Mouse (Mus musculus) limb, embryonic 12.5 days (tissue): ENCODE results near the gene Rnf149. TPM values are rescaled to one million over a fixed set of nuclear protein-coding genes. Genes with fewer than 3 reads are reported as not detected.

ENCODE experiments used
- ATAC-seq: fragments of 200-750 bp; cut with Nextera tagmentation; 2 replicates; pipeline ENCODE4 v1.8.0; 2017; ENCODE audit warnings: low read depth, moderate TSS enrichment; ENCODE audit not compliant: insufficient number of reproducible peaks, insufficient read depth, low FRiP score, low TSS enrichment
- H3K27ac ChIP-seq: fragments of 300-500 bp; sonication (generic); 2 replicates; pipeline ENCODE4 v1.5.1; 2016; ENCODE audit warnings: mild to moderate bottlenecking, moderate library complexity
- H3K27me3 ChIP-seq: fragments of 300-500 bp; sonication (generic); 2 replicates; pipeline ENCODE4 v1.6.1; 2016; ENCODE audit warnings: mild to moderate bottlenecking, moderate library complexity
- H3K36me3 ChIP-seq: fragments of 300-500 bp; sonication (generic); 2 replicates; pipeline ENCODE4 v1.6.1; 2016; ENCODE audit warnings: mild to moderate bottlenecking, moderate library complexity
- H3K4me1 ChIP-seq: fragments of 300-500 bp; sonication (generic); replicated peaks from 2 replicates; pipeline ENCODE4 v1.6.1; 2016
- H3K4me2 ChIP-seq: fragments of 300-500 bp; sonication (generic); 2 replicates; pipeline ENCODE4 v1.6.1; 2016; ENCODE audit warnings: mild to moderate bottlenecking, moderate library complexity
- H3K4me3 ChIP-seq: fragments of 300-500 bp; sonication (generic); replicated peaks from 2 replicates; pipeline ENCODE4 v1.5.1; 2016; ENCODE audit warnings: mild to moderate bottlenecking
- H3K9ac ChIP-seq: fragments of 300-500 bp; sonication (generic); replicated peaks from 2 replicates; pipeline ENCODE4 v1.6.1; 2016; ENCODE audit warnings: mild to moderate bottlenecking, moderate library complexity
- H3K9me3 ChIP-seq: fragments of 300-500 bp; sonication (generic); 2 replicates; pipeline ENCODE4 v1.6.1; 2016; ENCODE audit warnings: mild to moderate bottlenecking, moderate library complexity
- WGBS: fragments of 180-500 bp; shearing (Covaris S2); methylation state at CpG from one replicate; pipeline ENCODE4 v1.1.7; 2016; 5-methylcytosine and 5-hydroxymethylcytosine counted together
- polyA plus RNA-seq: library from polyadenylated mRNA; unstranded; fragments of >200 nt; fragmentation: Nextera tagmentation; extraction: Ambion mirVana; gene quantifications from 2 replicates; pipeline ENCODE4 v1.2.1, GENCODE M21; 2016

The Rnf149 gene
- polyA plus RNA-seq, 1 experiment from 2014 or later = 36.4 TPM

DNA sequence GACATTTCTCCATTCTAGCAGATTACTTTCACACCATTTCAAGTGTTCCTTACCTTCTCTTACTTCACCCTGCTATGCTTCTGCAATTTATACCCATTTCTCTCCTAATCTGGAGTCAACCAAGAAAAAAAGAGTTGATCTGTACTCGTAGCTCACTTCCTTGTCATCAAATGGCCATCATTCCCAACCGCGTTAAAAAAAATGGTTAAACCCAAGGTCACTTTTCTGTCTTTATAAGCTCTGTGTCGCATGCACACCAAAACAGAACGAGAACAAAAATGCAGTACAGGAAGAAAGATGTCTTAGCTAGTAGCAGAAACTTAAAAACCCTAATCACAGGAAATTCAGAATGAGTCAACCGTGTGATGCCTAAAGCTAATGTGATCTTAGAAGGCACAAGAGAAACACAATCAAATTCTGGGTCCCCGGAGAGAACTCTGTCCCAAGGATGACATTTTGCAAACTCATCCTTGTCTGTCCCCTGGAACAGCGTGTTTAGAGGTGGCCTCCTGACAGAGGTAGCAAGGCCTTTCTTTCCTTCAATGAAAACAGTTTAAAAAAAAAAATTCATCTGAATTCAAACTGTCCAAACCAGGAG lies 1.3 kb downstream of the Rnf149 start:
- H3K36me3 ChIP-seq = no peaks in the 10 kb centered on the region
- peak overlapping the region; percentile 99 for H3K27ac ChIP-seq
- WGBS = 15% methylated on average over 8 of the region's 8 CpGs
- H3K9me3 ChIP-seq = no peaks in the 10 kb centered on the region
- H3K4me3 ChIP-seq = peak overlapping the region; percentile 92
- ATAC-seq = no peak
- peaks cover 31% of the 10 kb centered on the region for H3K4me1 ChIP-seq
- H3K9ac ChIP-seq = peak overlapping the region; percentile 95
- peak overlapping the region; percentile 79 for H3K4me2 ChIP-seq
- H3K27me3 ChIP-seq = no peaks in the 10 kb centered on the region

DNA sequence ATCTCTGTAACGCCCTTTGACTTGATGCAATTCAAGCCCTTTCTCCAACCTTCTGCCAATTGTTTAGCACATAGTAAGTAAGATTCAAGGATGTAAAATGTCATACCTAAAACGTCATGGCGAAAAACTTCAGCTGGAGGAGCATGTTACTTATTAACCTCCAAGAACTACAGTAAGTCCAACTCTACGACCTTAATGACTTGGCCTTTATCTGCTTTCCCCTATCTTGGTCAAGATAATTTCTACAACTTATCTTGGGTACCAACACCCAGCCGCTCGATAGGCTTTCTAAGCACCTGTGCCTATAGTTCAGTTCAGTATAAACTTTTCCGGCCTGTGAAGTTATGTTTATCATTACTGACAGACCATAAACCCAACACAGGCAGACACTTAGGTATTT lies 3.3 kb downstream of the Rnf149 start:
- H3K4me1 ChIP-seq = peaks cover 31% of the 10 kb centered on the region
- H3K27me3 ChIP-seq = no peaks in the 10 kb centered on the region
- ATAC-seq = no peak
- WGBS = 87% methylated on average over 7 of the region's 7 CpGs
- H3K9ac ChIP-seq = no peak overlapping the region
- no peak overlapping the region for H3K4me2 ChIP-seq
- no peaks in the 10 kb centered on the region; the same call in 1 of the 2 replicates for H3K36me3 ChIP-seq
- H3K9me3 ChIP-seq = no peaks in the 10 kb centered on the region
- H3K4me3 ChIP-seq = no peak overlapping the region
- no peak overlapping the region for H3K27ac ChIP-seq

DNA sequence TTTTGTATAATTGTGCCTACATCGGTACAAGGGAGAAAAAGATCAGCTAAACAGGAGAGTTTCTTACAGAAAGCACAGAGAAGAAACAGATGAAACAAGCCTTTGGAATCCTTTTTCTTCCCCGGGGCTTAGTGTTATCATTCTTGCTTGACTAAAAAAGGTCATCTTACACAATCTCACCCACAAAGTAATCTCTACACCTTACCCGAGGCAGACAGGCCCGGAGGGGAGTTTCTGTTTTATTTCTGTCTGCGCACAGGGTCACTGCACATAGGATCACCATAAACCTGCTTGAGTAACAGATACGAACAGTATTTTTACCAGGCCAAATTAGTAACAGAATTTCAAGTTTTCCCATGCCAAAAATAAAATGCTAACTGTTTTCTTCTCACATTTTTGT lies 5.6 kb downstream of the Rnf149 start:
- 69% methylated on average over 6 of the region's 6 CpGs for WGBS

DNA sequence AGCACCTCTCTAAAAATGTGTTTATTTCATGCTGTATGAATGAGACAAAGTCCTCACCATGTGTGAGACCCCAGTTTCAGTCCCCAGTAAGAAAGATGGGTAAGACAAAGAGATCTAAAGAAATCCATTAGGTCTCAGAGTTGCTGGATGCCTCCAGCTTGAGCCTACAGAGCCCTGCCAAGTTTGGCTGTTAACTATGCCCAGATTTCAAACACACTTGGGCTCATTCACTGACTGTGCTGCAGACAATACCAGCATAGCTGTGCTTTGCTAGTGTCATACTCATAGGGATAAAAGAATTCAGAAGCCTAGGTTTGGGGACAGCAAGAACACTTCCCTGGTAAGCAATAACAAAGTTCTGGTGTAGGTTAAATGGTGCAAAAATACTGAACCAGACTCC lies 9.1 kb downstream of the Rnf149 start:
- no peak overlapping the region for H3K27ac ChIP-seq
- ATAC-seq = no peak
- no peak overlapping the region for H3K4me3 ChIP-seq
- no peaks in the 10 kb centered on the region for H3K9me3 ChIP-seq
- no peak overlapping the region for H3K4me2 ChIP-seq
- H3K9ac ChIP-seq = no peak overlapping the region
- no peaks in the 10 kb centered on the region for H3K27me3 ChIP-seq
- H3K4me1 ChIP-seq = peaks cover 4% of the 10 kb centered on the region; the same call in 1 of the 2 replicates
- H3K36me3 ChIP-seq = peaks cover 15% of the 10 kb centered on the region

More for the DNA sequence above, 5.6 kb downstream of the Rnf149 start:
- no peak overlapping the region for H3K4me3 ChIP-seq
- no peaks in the 10 kb centered on the region; the same call in 1 of the 2 replicates for H3K36me3 ChIP-seq
- H3K4me1 ChIP-seq = peaks cover 25% of the 10 kb centered on the region
- ATAC-seq = no peak
- H3K9ac ChIP-seq = no peak overlapping the region
- no peaks in the 10 kb centered on the region for H3K9me3 ChIP-seq
- no peaks in the 10 kb centered on the region for H3K27me3 ChIP-seq
- H3K27ac ChIP-seq = no peak overlapping the region
- no peak overlapping the region for H3K4me2 ChIP-seq

DNA sequence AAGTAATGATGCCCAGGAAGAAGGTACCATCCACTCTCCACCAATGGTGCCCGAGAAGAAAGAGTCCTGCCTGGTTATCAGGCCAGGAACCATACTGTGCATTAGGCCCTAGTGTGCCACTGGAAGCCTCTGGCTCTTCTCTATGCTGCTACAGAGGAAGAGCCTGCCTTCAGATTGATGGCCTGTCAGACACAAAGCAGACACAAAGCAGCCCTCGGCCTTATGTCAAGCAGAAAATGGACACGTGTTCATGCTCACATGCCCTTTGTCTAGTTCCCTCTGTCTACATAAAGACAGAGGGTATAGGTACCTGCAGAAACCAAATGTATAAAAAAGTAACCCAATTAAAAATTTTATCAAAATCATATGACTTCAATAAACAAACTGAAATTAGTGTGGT lies 12.6 kb downstream of the Rnf149 start:
- Histone ChIP-seq H3K4me2 (no peak overlapping the region), H3K9me3 (no peaks in the 10 kb centered on the region), H3K4me3 (no peak overlapping the region), H3K9ac (no peak overlapping the region), H3K27ac (no peak overlapping the region), H3K27me3 (no peaks in the 10 kb centered on the region), H3K36me3 (peaks cover 38% of the 10 kb centered on the region), H3K4me1 (no peaks in the 10 kb centered on the region)
- ATAC-seq = no peak
- 68% methylated on average over 3 of the region's 3 CpGs for WGBS

DNA sequence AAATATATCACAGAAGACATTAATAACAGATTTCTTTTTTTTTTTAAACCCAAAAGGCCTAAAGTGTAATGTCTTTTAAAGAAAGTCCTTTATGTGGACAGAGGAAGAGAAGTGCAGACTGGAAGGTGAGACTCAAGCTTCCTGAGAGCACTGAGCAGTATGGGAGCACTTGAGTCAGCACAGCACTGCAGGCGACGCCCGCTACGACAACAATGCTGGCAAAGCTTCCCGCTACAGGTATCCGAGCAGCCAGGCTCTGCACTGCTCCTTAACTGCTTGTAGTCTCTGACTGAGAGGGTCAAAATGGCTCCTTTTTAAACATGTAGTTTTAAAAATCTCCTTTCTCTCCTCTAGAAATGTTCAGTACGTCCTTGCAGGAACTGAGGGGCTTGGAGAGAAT lies 14.0 kb downstream of the Rnf149 start:
- no peak for ATAC-seq

DNA sequence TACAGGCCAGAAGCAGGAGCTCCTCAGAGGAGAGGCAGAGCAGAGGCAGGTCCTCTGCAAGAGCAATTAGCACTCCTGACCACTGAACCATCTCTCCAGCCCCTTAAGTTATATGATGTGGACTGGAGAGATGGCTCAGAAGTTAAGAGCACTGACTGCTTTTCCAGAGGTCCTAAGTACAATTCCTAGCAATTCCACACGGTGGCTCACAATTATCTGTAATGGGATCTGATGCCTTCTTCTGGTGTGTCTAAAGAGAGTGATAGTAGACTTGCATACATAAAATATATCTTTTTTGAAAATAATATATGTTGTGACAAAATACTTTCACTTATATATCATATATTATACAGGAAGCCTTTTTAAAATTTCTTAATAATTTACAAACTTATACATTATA lies 15.3 kb downstream of the Rnf149 start:
- H3K9ac ChIP-seq = no peak overlapping the region
- H3K27ac ChIP-seq = no peak overlapping the region
- WGBS = 60% methylated on average over 1 of the region's 1 CpGs
- H3K4me3 ChIP-seq = no peak overlapping the region
- H3K36me3 ChIP-seq = peaks cover 53% of the 10 kb centered on the region
- no peaks in the 10 kb centered on the region for H3K9me3 ChIP-seq
- H3K4me2 ChIP-seq = no peak overlapping the region
- no peaks in the 10 kb centered on the region for H3K27me3 ChIP-seq
- ATAC-seq = no peak
- H3K4me1 ChIP-seq = no peaks in the 10 kb centered on the region

More for the DNA sequence above, 14.0 kb downstream of the Rnf149 start:
- Histone ChIP-seq H3K27ac (no peak overlapping the region), H3K4me3 (no peak overlapping the region), H3K9ac (no peak overlapping the region), H3K9me3 (no peaks in the 10 kb centered on the region), H3K36me3 (peaks cover 49% of the 10 kb centered on the region), H3K4me1 (no peaks in the 10 kb centered on the region), H3K4me2 (no peak overlapping the region), H3K27me3 (no peaks in the 10 kb centered on the region)
- WGBS = 87% methylated on average over 7 of the region's 7 CpGs

DNA sequence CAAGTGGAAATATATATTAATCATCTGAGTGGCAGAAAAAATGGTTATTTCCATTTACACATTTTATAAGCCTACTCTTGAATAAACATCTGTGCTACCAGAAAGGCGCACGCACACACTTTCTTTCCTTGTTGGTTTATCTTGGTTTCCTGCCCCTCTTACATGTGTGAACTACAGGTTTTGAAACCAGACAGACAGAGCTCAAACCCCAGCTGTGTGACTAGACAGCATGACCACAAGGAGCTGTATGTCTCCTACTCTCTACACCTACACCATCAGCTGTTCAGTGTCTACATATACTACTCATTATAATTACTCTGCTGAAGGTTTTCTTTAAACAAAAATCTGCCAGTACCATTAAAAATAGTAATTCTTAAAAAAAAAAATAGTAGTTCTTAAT lies 18.2 kb downstream of the Rnf149 start:
- WGBS = 92% methylated on average over 2 of the region's 2 CpGs
- no peaks in the 10 kb centered on the region for H3K27me3 ChIP-seq
- H3K9ac ChIP-seq = no peak overlapping the region
- no peak overlapping the region for H3K4me2 ChIP-seq
- peaks cover 75% of the 10 kb centered on the region for H3K36me3 ChIP-seq
- ATAC-seq = no peak
- H3K4me1 ChIP-seq = no peaks in the 10 kb centered on the region
- H3K9me3 ChIP-seq = no peaks in the 10 kb centered on the region
- no peak overlapping the region for H3K4me3 ChIP-seq
- H3K27ac ChIP-seq = no peak overlapping the region

DNA sequence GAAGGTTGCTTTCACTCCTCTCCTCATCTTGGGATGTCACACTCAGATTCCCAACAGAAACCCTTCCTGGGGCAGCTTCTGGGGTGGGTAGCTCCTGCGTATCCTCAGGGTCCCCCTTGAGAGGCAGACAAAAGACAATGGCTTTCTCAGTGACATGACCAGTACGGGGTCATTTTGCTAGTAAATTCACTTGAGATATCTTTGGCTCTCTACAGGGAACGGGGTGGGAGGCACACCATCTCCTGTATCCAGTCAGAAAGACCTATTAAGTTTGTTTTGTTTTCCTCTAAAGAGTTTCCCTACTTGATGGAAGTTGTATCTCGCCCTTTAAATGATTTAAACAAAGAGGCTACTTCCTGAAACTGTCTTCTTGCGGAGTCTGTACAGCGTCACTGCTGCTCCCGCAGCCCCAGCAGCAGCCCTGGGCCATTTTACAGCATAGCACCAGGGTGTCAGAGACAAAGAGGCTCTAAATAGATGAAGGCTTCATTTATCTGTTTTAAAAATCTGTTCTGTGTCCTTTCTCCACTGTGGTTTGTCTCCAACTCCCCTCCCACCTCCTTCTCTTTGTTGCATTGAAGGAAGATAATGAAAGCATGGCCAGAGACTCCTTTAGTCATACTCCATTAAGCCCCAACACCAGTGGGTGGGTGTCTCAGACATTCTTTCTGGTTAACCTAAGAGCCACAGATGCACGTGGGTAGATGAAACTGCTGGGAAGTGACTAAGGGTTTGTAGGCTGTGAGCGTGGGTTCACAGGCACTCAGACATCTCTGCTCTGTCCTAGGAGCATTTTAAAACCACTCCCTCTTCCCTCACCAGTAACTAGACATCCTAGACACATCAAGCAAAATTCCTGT lies 21.4 kb downstream of the Rnf149 start:
- ATAC-seq = no peak
- H3K4me1 ChIP-seq = no peaks in the 10 kb centered on the region
- H3K9me3 ChIP-seq = no peaks in the 10 kb centered on the region
- 56% methylated on average over 9 of the region's 9 CpGs for WGBS
- H3K27me3 ChIP-seq = no peaks in the 10 kb centered on the region
- H3K27ac ChIP-seq = no peak overlapping the region
- H3K36me3 ChIP-seq = peaks cover 77% of the 10 kb centered on the region
- no peak overlapping the region for H3K4me2 ChIP-seq
- no peak overlapping the region for H3K9ac ChIP-seq
- no peak overlapping the region for H3K4me3 ChIP-seq

DNA sequence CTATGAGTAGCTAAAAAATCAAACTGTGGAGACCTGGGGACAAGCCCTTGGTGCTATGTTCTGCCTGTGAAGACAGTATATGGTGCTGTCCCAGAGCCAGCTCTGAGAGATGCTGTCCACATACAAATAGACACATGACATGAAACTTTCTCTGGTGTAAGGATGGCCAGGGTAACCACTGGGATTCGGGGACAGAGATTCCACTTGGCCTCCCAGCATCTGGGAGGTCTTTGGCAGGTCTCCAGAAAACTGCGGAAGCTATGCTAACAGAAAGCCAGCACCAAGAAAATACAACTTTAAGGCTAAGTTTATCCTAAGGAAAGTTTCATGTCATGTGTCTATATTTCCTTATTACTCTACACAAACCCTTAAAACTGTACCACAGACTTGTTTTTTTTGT lies 27.4 kb downstream of the Rnf149 start:
- Histone ChIP-seq H3K9me3 (no peaks in the 10 kb centered on the region), H3K4me2 (no peak overlapping the region), H3K27me3 (no peaks in the 10 kb centered on the region), H3K9ac (no peak overlapping the region), H3K36me3 (peaks cover 78% of the 10 kb centered on the region), H3K27ac (no peak overlapping the region), H3K4me3 (no peak overlapping the region), H3K4me1 (no peaks in the 10 kb centered on the region)
- no peak for ATAC-seq
- 90% methylated on average over 2 of the region's 2 CpGs for WGBS

DNA sequence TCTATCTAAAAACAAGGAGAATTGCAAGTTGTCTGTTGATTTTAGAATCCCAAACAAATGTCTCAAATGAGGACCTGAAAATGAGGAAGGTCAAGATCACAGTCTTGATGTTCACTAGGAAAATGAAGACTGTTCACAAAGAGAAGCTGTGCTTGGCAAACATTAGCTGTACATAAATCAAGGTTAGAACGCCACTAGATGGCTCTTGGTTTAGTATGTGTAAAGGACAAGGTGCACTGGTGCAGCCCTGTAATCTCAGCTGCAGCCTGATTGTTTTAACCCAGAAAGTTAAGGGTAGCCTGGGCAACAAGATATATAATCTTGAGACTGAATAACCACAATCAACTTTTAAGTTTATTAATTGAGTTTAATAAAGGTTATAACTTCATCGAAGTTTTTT lies 30.0 kb downstream of the Rnf149 start:
- Histone ChIP-seq H3K9ac (no peak overlapping the region), H3K9me3 (no peaks in the 10 kb centered on the region), H3K4me1 (no peaks in the 10 kb centered on the region), H3K27ac (no peak overlapping the region), H3K4me3 (no peak overlapping the region), H3K36me3 (peaks cover 79% of the 10 kb centered on the region), H3K4me2 (no peak overlapping the region), H3K27me3 (no peaks in the 10 kb centered on the region)
- 65% methylated on average over 2 of the region's 2 CpGs for WGBS
- ATAC-seq = no peak
